Mouse (Mus musculus): ENCODE data around the gene Arhgap22. TPM values are rescaled to one million over a fixed set of nuclear protein-coding genes. Genes with fewer than 3 reads are reported as not detected.

Arhgap22 gene
- total and polyA plus RNA-seq, 3 experiments = 0.11 TPM; not detected in 2

DNA sequence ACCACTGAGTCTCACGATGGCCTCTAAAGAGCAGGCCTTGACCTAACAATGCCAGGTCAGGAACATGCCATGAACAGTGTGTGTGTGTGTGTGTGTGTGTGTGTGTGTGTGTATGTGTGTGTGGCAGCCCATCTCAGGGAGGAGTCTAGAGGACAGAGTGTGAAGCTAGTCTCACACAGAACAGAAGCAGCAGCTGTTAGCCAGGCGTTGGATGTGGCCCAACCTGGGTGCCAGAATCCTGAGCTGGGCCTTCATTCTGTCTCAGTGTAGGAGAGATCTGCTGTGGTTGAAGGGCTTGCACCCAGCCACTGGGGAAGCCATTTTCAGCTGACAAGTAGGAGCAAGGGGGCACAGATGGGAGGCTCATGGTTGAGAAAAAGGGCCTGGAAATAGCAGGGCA is 64.5 kb downstream of the Arhgap22 start (continued):
- no peak for TF ChIP-seq RAD21 (IDR thresholded peaks at IDR 0.05; ENCODE audit: low read depth, low read length)
- TF ChIP-seq ZNF384 (IDR thresholded peaks at IDR 0.05; ENCODE audit: low read depth, low read length) = no peak

- Histone ChIP-seq H3K9me3 (replicated peaks; ENCODE audit: insufficient read depth, low read length) (no peaks in the 10 kb centered on the region), H3K4me1 (ENCODE audit: control insufficient read depth in 1 of 2, insufficient read depth in 2 of 2, low read length in 2 of 2) (peaks cover 0 to 9% of the 10 kb centered on the region in 2 experiments; a peak in 3 of 4 replicates), H3K4me3 (ENCODE audit: control insufficient read depth in 1 of 2, insufficient read depth in 1 of 2, low read depth in 2 of 2, low read length in 2 of 2) (no peak overlapping the region), H3K27ac (ENCODE audit: control insufficient read depth, low read depth, low read length) (no peak overlapping the region), H3K27me3 (ENCODE audit: control insufficient read depth in 1 of 2, insufficient read depth in 2 of 2, low read length in 2 of 2) (no peaks in the 10 kb centered on the region), H3K9ac (ENCODE audit: control insufficient read depth, low read depth, low read length, poor library complexity, severe bottlenecking) (no peak overlapping the region), H3K36me3 (ENCODE audit: control insufficient read depth in 1 of 2, insufficient read depth in 2 of 2, low read length in 2 of 2) (peaks cover 0 to 2% of the 10 kb centered on the region in 2 experiments; a peak in 1 of 4 replicates), H3K79me2 (ENCODE audit: control insufficient read depth, insufficient read depth, low read length, poor library complexity) (no peaks in the 10 kb centered on the region)
- TF ChIP-seq GABPA (IDR thresholded peaks at IDR 0.05; ENCODE audit: low read depth, low read length) (no peak), POLR2A (IDR thresholded peaks at IDR 0.05; ENCODE audit: control insufficient read depth in 1 of 2, insufficient read depth in 1 of 2, low read depth in 1 of 2, low read length in 2 of 2, poor library complexity in 1 of 2) (no peak), USF2 (IDR thresholded peaks at IDR 0.05; ENCODE audit: borderline replicate concordance in 1 of 2, insufficient read depth in 1 of 2, low read depth in 1 of 2, low read length in 2 of 2) (no peak), SIN3A (IDR thresholded peaks at IDR 0.05; ENCODE audit: low read length) (no peak), MAX (IDR thresholded peaks at IDR 0.05; ENCODE audit: low read length) (no peak), TAL1 (IDR thresholded peaks at IDR 0.05; ENCODE audit: low read length) (no peak)
- no peak for DNase-seq (ENCODE audit: low read depth, low spot score)
Measured at GRCm38 (mm10) chr14:33280921-33281320, 67.1 kb downstream of the Arhgap22 start.

DNA sequence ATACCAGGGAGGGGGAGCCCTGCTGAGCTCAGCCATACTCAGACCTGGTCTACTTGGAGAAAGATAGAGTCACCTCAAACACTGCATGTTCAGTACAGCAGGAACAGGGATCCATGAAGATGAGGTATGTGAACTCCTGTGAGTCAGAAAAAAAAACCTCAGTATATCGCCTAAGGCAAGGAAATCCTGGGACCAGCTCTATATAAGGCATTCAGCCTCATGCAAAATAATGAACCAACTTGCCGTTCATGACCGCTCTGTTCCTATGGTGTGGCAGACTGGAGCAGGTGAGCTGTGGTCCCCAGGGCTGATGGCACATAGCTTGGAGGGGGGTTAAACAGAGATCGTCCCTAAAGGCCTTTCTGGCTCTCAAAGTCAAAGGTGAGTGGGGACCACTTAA is 68.6 kb downstream of the Arhgap22 start:
- H3K27ac ChIP-seq (ENCODE audit: control insufficient read depth, low read depth, low read length) = no peak overlapping the region
- no peaks in the 10 kb centered on the region for H3K79me2 ChIP-seq (ENCODE audit: control insufficient read depth, insufficient read depth, low read length, poor library complexity)
- H3K9me3 ChIP-seq (replicated peaks; ENCODE audit: insufficient read depth, low read length) = no peaks in the 10 kb centered on the region
- no peaks in the 10 kb centered on the region for H3K4me1 ChIP-seq (ENCODE audit: control insufficient read depth in 1 of 2, insufficient read depth in 2 of 2, low read length in 2 of 2)
- H3K36me3 ChIP-seq (ENCODE audit: control insufficient read depth in 1 of 2, insufficient read depth in 2 of 2, low read length in 2 of 2) = no peaks in the 10 kb centered on the region
- no peak for DNase-seq (ENCODE audit: low read depth, low spot score)
- no peak overlapping the region for H3K4me3 ChIP-seq (ENCODE audit: control insufficient read depth in 1 of 2, insufficient read depth in 1 of 2, low read depth in 2 of 2, low read length in 2 of 2)
- TF ChIP-seq NELFE (IDR thresholded peaks at IDR 0.05; ENCODE audit: low read depth, low read length) (no peak), POLR2A (IDR thresholded peaks at IDR 0.05; ENCODE audit: control insufficient read depth in 1 of 2, insufficient read depth in 1 of 2, low read depth in 1 of 2, low read length in 2 of 2, poor library complexity in 1 of 2) (no peak), KAT2A (conservative IDR thresholded peaks at IDR 0.05; ENCODE audit: low read depth, low read length) (no peak), MAX (IDR thresholded peaks at IDR 0.05; ENCODE audit: low read length) (no peak), JUND (IDR thresholded peaks at IDR 0.05; ENCODE audit: low read depth, low read length) (no peak), ELF1 (IDR thresholded peaks at IDR 0.05; ENCODE audit: low read depth, low read length) (no peak), MYC (IDR thresholded peaks at IDR 0.05; ENCODE audit: low read depth, low read length) (no peak), UBTF (IDR thresholded peaks at IDR 0.05; ENCODE audit: borderline replicate concordance, insufficient read depth, low read depth, low read length) (no peak), ZKSCAN1 (IDR thresholded peaks at IDR 0.05; ENCODE audit: low read depth, low read length) (no peak), MXI1 (IDR thresholded peaks at IDR 0.05; ENCODE audit: low read depth, low read length) (no peak), BHLHE40 (IDR thresholded peaks at IDR 0.05; ENCODE audit: borderline replicate concordance, low read depth, low read length) (no peak)
- H3K9ac ChIP-seq (ENCODE audit: control insufficient read depth, low read depth, low read length, poor library complexity, severe bottlenecking) = no peak overlapping the region
- H3K27me3 ChIP-seq (ENCODE audit: control insufficient read depth in 1 of 2, insufficient read depth in 2 of 2, low read length in 2 of 2) = no peaks in the 10 kb centered on the region

Data from MEL (cell line).